Mouse (Mus musculus): ENCODE measurements around the gene Tex19.2.

- TF ChIP-seq MYOG (IDR thresholded peaks at IDR 0.05; ENCODE audit: control insufficient read depth in 1 of 3, insufficient read depth in 1 of 3, insufficient read length in 2 of 3, low read depth in 2 of 3): no peak
- TF ChIP-seq MAX (IDR thresholded peaks at IDR 0.05; ENCODE audit: low read depth): no peak
- TF ChIP-seq POLR2A (IDR thresholded peaks at IDR 0.05; ENCODE audit: insufficient read length, low read depth): no peak
- TF ChIP-seq TCF3 (IDR thresholded peaks at IDR 0.05; ENCODE audit: insufficient read length, low read depth): no peak
- TF ChIP-seq CEBPB (IDR thresholded peaks at IDR 0.05; ENCODE audit: insufficient read depth, poor library complexity, severe bottlenecking): no peak
- no peak for TF ChIP-seq TCF12 (IDR thresholded peaks at IDR 0.05; ENCODE audit: insufficient read depth, poor library complexity, severe bottlenecking)
- TF ChIP-seq SRF (IDR thresholded peaks at IDR 0.05; ENCODE audit: control insufficient read depth, insufficient read length, low read depth): no peak
- no peak for TF ChIP-seq REST (IDR thresholded peaks at IDR 0.05; ENCODE audit: insufficient read depth, insufficient read length)
Observed at GRCm38 (mm10) chr11:121126395-121126794, 7.9 kb upstream of the Tex19.2 start.

All from myocyte (in vitro differentiated cells).